Mouse (Mus musculus) embryonic facial prominence, embryonic 12.5 days (tissue): ENCODE measurements around the gene Slc4a8. TPM values are rescaled to one million over a fixed set of nuclear protein-coding genes. Genes with fewer than 3 reads are reported as not detected.

ENCODE experiments used
- ATAC-seq: fragments of 200-750 bp; cut with Nextera tagmentation; 2 replicates; pipeline ENCODE4 v1.8.0; 2017; ENCODE audit not compliant: insufficient number of reproducible peaks, insufficient read depth, low FRiP score, low TSS enrichment
- H3K27ac ChIP-seq: fragments of 300-500 bp; sonication (generic); 2 replicates; pipeline ENCODE4 v1.5.1; 2016; ENCODE audit warnings: mild to moderate bottlenecking
- H3K27me3 ChIP-seq: fragments of 300-500 bp; sonication (generic); 2 replicates; pipeline ENCODE4 v1.6.1; 2016; ENCODE audit warnings: mild to moderate bottlenecking, moderate library complexity
- H3K36me3 ChIP-seq: fragments of 300-500 bp; sonication (generic); 2 replicates; pipeline ENCODE4 v1.6.1; 2016; ENCODE audit warnings: mild to moderate bottlenecking
- H3K4me1 ChIP-seq: fragments of 300-500 bp; sonication (generic); 2 replicates; pipeline ENCODE4 v1.6.1; 2016
- H3K4me2 ChIP-seq: fragments of 300-500 bp; sonication (generic); replicated peaks from 2 replicates; pipeline ENCODE4 v1.6.1; 2016; ENCODE audit warnings: mild to moderate bottlenecking, moderate library complexity
- H3K4me3 ChIP-seq: fragments of 300-500 bp; sonication (generic); 2 replicates; pipeline ENCODE4 v1.5.1; 2016; ENCODE audit warnings: mild to moderate bottlenecking
- H3K9ac ChIP-seq: fragments of 300-500 bp; sonication (generic); 2 replicates; pipeline ENCODE4 v1.6.1; 2016; ENCODE audit warnings: mild to moderate bottlenecking, moderate library complexity
- H3K9me3 ChIP-seq: fragments of 300-500 bp; sonication (generic); 2 replicates; pipeline ENCODE4 v1.6.1; 2016; ENCODE audit warnings: mild to moderate bottlenecking, moderate library complexity
- WGBS: fragments of 180-500 bp; shearing (Covaris S2); methylation state at CpG from one replicate; pipeline ENCODE4 v1.1.7; 2016; 5-methylcytosine and 5-hydroxymethylcytosine counted together
- polyA plus RNA-seq: library from polyadenylated mRNA; unstranded; fragments of >200 nt; fragmentation: Nextera tagmentation; extraction: Ambion mirVana; gene quantifications from 2 replicates; pipeline ENCODE4 v1.2.1, GENCODE M21; 2016

The Slc4a8 gene
- polyA plus RNA-seq, 1 experiment from 2014 or later: 8.4 TPM

DNA sequence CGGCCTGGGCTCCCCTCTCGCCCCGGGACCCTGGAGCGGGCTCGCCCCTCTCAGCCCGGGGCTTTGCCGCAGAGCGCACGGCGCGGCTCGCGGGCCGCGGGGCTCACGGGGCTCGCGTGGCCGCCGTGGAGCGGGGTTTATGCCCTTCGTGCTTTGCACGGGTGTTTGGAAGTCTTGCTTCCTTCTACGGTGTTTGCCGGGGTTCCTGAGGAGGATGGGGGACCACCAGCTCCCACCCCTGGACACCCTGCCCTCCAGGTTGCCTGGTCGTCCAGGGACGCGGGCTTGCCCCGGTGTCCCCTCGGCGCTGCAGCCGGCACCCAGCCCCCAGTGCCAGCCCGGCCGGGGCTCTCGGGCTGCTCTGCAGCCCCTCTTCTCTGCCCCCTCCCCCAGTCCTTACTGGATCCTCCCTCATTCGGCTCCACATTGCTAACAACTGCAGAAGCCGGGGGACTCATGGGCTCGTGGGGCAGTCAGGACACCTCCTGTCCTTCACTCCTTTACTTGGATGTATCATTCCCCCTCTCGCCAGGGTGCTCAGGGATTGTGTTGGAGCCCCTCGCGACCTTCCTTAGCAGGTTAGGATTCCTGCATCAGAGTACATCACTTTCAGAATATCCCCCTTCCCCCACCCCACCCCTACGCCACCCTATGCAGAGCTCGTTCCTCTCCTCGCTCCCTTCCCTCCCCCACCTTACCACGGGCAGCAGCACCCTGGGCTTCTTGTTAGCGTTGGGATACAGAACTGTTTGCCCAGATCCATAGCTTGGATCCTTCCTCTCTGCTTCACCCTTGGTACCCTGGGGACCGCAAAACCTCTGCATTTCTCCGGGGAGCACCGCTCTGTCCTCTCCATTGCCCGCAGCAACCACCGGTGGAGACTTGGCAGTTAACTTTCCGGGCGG lies 109.8 kb downstream of the Slc4a8 start:
- Histone ChIP-seq H3K4me3 (peak overlapping the region; percentile 81), H3K27ac (no peak overlapping the region), H3K9me3 (no peaks in the 10 kb centered on the region), H3K4me2 (peak overlapping the region; percentile 97), H3K27me3 (peaks cover 39% of the 10 kb centered on the region), H3K36me3 (no peaks in the 10 kb centered on the region), H3K4me1 (peaks cover 26% of the 10 kb centered on the region), H3K9ac (peak overlapping the region; percentile 83)
- ATAC-seq: 0 out of 2 replicates have a peak, but pooled peaks have one; percentile 50
- under 1% methylated on average over 52 of the region's 53 CpGs for WGBS

DNA sequence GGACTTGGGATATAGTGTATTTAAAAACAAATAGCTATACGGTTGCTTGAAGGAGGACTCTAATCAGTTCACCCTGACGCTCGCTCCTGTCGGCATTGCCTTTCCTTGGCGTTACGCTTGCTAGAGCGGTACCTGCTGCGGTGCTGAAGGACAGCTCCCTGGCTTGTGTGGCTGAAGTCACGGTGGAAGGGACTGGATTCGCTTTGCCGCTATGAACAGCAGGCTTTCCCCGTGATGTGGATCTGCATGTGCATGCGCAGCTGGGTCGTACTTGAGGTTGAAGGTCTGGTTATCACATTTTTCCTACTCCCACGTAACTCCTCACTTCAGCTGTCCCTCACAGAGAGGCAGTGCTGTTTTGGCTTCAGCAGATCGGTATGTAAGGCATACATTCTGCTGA lies 111.6 kb downstream of the Slc4a8 start:
- Histone ChIP-seq H3K27ac (no peak overlapping the region), H3K4me3 (no peak overlapping the region), H3K27me3 (peaks cover 38% of the 10 kb centered on the region), H3K4me2 (no peak overlapping the region), H3K9me3 (no peaks in the 10 kb centered on the region), H3K9ac (no peak overlapping the region), H3K36me3 (no peaks in the 10 kb centered on the region), H3K4me1 (peaks cover 26% of the 10 kb centered on the region)
- ATAC-seq: 0 out of 2 replicates have a peak, but pooled peaks have one; percentile 45
- 4% methylated on average over 16 of the region's 16 CpGs for WGBS

Other genes with a start within 250 kb of the Slc4a8 start
- gene Tfcp2, start 209.7 kb upstream of the Slc4a8 start, polyA plus RNA-seq: 42.7 and 43.7 TPM in 2 replicates
- 9.0 and 11.3 TPM in 2 replicates for gene Pou6f1, start 161.8 kb upstream of the Slc4a8 start, polyA plus RNA-seq
- 124 and 130 TPM in 2 replicates for gene Dazap2, start 146.4 kb upstream of the Slc4a8 start, polyA plus RNA-seq
- gene Smagp, start 124.8 kb upstream of the Slc4a8 start, polyA plus RNA-seq: 5.9 and 7.2 TPM in 2 replicates
- gene Bin2, start 92.2 kb upstream of the Slc4a8 start, polyA plus RNA-seq: 2.2 and 2.4 TPM in 2 replicates
- gene Cela1, start 73.8 kb upstream of the Slc4a8 start, polyA plus RNA-seq: 1.1 and 2.4 TPM in 2 replicates
- 0.39 and 0.40 TPM in 2 replicates for gene Galnt6, start 32.4 kb upstream of the Slc4a8 start, polyA plus RNA-seq
- 10.7 and 11.7 TPM in 2 replicates for gene Scn8a, start 108.1 kb downstream of the Slc4a8 start, polyA plus RNA-seq